Mouse (Mus musculus) inflammation-experienced regulatory T-cells, adult 6 months (primary cell): ENCODE results near the gene Kntc1. TPM values are rescaled to one million over a fixed set of nuclear protein-coding genes. Genes with fewer than 3 reads are reported as not detected.
"Not testable (repeated sequence)": the region's sequence is repeated elsewhere in the genome, so short reads cannot be mapped to it uniquely, and the experiment has no call there.

Experiments used
- ATAC-seq: one replicate; pipeline ENCODE4 v1.8.0; 2017
- polyA plus RNA-seq, 3 experiments: library from polyadenylated mRNA; unstranded; fragments of 100-300 nt; shearing (Covaris generic); gene quantifications; one replicate each; pipeline ENCODE4 v1.2.1; 2017

Gene Kntc1
- 10 to 100 TPM in 1 of 3 experiments, 1 to 10 TPM in 2; 2.0 to 17.5 (median 2.0) TPM for polyA plus RNA-seq

- ATAC-seq: peak; percentile 99
Observed at GRCm38 (mm10) chr5:123749065-123750064, at the start of gene Kntc1, which contains the start of gene Rsrc2. TSS of gene Kntc1 (plus strand) at chr5:123749716. TSS of gene Rsrc2 (minus strand) at chr5:123749414.

- no peak for ATAC-seq
Observed at GRCm38 (mm10) chr5:123700625-123701024, 48.9 kb upstream of the Kntc1 start.

- no peak for ATAC-seq
Observed at GRCm38 (mm10) chr5:123708598-123708997, 40.9 kb upstream of the Kntc1 start.

- ATAC-seq: no peak
Observed at GRCm38 (mm10) chr5:123709571-123709970, 39.9 kb upstream of the Kntc1 start.

GRCm38 (mm10) chr5:123713782-123714181 is 35.7 kb upstream of the Kntc1 start:
- no peak for ATAC-seq

GRCm38 (mm10) chr5:123714622-123715021 is 34.9 kb upstream of the Kntc1 start:
- no peak for ATAC-seq

- peak; percentile 99 for ATAC-seq
Observed at GRCm38 (mm10) chr5:123720328-123721311, 28.9 kb upstream of the Kntc1 start, which contains the start of gene Zcchc8. TSS of gene Zcchc8 (minus strand) at chr5:123721100.

GRCm38 (mm10) chr5:123723816-123724215 is 25.7 kb upstream of the Kntc1 start:
- ATAC-seq: not testable (repeated sequence)

- no peak for ATAC-seq
Observed at GRCm38 (mm10) chr5:123730981-123731380, 18.5 kb upstream of the Kntc1 start.

- ATAC-seq: no peak
Observed at GRCm38 (mm10) chr5:123744358-123744757, 5.2 kb upstream of the Kntc1 start.

- no peak for ATAC-seq
Observed at GRCm38 (mm10) chr5:123746253-123746652, 3.3 kb upstream of the Kntc1 start.

GRCm38 (mm10) chr5:123747604-123748003 is 1.9 kb upstream of the Kntc1 start:
- ATAC-seq: no peak

- no peak for ATAC-seq
Observed at GRCm38 (mm10) chr5:123748339-123749064, 1.0 kb upstream of the Kntc1 start.

- ATAC-seq: no peak
Observed at GRCm38 (mm10) chr5:123765506-123765905, 16.0 kb downstream of the Kntc1 start.

GRCm38 (mm10) chr5:123766455-123766854 is 16.9 kb downstream of the Kntc1 start:
- not testable (repeated sequence) for ATAC-seq

- no peak for ATAC-seq
Observed at GRCm38 (mm10) chr5:123773441-123773840, 23.9 kb downstream of the Kntc1 start.

GRCm38 (mm10) chr5:123780716-123781115 is 31.2 kb downstream of the Kntc1 start:
- ATAC-seq: no peak

GRCm38 (mm10) chr5:123781864-123782263 is 32.3 kb downstream of the Kntc1 start:
- ATAC-seq: peak; percentile 79

GRCm38 (mm10) chr5:123788976-123789375 is 39.5 kb downstream of the Kntc1 start:
- no peak for ATAC-seq

GRCm38 (mm10) chr5:123793081-123793480 is 43.6 kb downstream of the Kntc1 start:
- no peak for ATAC-seq

- ATAC-seq: no peak
Observed at GRCm38 (mm10) chr5:123806334-123806733, 56.8 kb downstream of the Kntc1 start.

GRCm38 (mm10) chr5:123808541-123808940 is 59.0 kb downstream of the Kntc1 start:
- ATAC-seq: no peak
